Mouse (Mus musculus) mouse trophoblast stem cell (cell line): ENCODE data around the gene Hnrnpdl.

Experiments used
- in situ Hi-C, 2 experiments: fragments of 300-500 bp; cut with MseI, MboI; formaldehyde crosslinking; loops; 2 replicates in 1 of 2; 3 replicates in 1 of 2; pipeline ENCODE4 v1.15.1; 2025

The Hnrnpdl gene

DNA sequence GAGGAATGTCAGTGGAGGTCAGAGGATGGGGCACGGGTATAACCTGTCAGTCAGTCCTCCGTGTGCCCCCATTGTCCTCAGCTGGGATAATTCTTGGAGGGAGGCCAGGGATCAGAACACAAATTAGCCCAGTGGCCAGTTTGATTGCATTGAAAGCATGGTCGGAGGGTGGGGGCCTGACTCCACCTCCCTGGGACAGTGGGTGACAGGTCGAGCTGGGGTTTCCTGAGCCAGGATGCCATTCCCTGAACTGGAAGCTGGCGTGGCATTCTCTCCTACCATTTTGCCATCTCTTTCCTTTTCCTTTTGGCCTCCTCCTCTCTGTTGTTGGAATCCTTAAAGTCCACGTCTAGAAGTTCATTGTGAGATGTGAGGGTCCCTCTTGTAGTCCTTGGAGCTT is 33.6 kb downstream of the Hnrnpdl start:
- in situ Hi-C loops, result no loop called here

DNA sequence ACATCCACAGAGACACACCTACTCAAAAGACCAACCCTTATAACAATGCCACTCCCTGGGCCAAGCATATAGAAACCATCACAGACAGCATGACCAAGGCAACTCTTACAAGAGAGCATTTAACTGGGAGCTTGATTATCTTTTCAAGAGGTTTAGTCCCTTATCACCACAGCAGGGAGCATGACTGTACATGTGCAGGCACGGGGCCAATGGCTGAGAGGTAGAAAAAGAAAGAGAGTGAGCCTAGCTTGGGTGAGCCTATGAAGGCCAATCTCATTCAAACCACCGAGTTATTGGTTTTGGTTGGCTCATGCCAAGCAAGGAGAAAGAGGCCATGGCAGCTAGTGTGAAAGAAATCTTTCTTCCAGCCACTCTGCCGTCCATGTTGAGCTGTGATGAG is 34.0 kb downstream of the Hnrnpdl start:
- in situ Hi-C loops, result no loop called here

DNA sequence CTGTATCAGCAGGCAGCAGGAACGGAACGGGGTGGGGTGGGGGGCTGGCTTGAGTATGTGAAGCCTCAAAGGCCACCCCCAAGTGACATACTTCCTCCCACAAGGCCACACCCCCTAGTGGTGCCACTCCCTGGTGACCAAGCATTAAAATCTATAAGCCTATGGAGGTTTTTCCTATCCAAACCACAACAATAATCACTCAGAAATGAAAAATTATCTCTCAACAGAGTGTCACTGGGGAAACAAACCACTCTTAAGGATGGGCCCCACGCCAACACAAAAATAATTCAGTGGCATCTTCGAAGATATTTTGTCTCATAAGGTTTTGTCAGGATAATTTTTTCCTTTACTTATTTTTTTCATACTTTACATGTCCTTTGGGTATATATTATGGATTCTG is 35.6 kb downstream of the Hnrnpdl start:
- in situ Hi-C loops, result no loop called here

DNA sequence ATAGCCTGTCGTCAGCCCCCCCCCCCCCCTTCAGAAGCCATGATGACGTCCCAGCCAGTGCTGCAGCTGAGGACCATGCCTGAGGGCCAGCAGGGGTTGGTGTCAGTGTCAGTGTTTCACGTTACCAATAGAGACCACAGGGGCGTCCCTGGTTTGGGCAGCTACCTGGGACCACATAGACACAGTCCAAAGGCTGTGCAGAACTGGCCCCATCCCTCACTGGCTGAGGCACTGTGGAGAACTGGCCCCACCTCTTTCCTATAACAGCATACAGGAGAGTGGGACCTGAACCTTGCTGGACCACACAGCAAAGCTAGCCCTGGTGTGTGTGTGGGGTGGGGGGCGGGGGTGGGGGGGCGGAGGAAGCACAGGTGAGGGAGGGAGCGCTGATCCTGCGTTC is 39.0 kb downstream of the Hnrnpdl start:
- in situ Hi-C loops, result no loop called here

DNA sequence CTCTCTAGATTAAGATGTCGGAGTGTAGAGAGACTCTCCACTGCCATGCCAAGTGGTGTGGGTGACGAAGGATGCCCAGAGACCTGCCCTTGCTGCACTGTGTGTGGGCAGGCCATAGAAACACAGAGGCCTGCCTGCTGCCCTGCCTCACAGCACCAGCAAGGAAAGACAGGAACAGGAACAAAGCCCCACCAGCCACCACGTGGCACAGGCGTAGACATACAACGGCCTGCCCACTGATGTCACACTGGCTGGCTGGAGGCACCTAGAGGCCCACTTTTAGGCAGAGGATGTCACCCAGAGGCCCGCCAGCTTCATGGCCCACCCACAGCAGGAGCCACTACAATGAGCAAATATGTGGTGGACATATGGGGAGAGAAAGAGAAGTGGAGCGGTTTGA is 39.4 kb downstream of the Hnrnpdl start:
- in situ Hi-C loops, result no loop called here

DNA sequence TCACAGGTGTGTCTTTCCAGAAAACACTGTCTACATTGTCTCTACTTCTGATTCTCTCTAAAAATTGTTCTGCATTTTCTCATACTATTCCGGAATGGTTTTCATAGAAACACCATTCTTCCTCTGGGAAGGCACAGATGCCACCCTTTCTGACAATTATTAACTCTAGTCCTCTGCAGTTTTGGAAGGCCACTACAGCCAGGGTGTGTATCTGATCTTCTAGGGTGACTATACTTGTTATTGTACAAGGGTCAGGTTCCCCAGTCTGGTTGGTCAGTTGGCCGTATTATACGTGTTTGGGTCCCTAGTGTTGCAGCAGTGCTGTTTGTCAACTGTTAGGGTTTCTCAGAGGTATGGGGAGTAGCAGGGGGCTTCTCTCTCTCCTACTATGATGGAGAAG is 44.8 kb downstream of the Hnrnpdl start:
- in situ Hi-C loops, result no loop called here

DNA sequence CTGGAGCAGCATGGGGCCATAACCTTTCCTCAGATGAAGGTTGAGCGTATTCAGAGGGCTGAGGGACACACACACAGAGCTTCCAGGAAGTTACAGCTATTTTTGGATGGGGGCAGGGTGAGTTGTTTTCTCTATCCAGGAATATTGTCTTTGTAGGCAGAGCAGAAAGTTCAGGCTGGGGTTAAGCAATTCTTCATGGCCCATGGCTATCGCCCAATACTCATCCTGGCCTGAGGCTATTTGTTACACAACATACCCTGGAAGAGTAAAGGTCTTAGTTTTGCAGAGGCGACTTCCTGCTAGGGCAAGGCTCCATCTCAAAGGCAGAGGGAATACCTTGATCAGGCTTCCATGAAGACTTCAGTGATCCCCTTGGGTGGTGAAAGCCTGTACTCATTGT is 45.3 kb downstream of the Hnrnpdl start:
- in situ Hi-C loops, result no loop called here
